In genomic region chr2:157079701-157080180, GRCm38 (mm10) we compare ENCODE assay signal across 8 mouse cellular contexts. TPM values are rescaled to one million over a fixed set of nuclear protein-coding genes. Genes with fewer than 3 reads are reported as not detected.
DNase-seq lines count a peak whose midpoint lies in the region; ATAC-seq and TF ChIP-seq lines count a peak whose summit lies in the region.

No protein-coding gene starts in this region.

- peak overlapping the region; percentile 83 for H3K4me2 ChIP-seq in lung, postnatal 0 days (replicated peaks; ENCODE audit: low read depth, low read length)
- peak overlapping the region; percentile 76 for H3K4me2 ChIP-seq in limb, embryonic 12.5 days
- peak overlapping the region; percentile 92 for H3K4me2 ChIP-seq in stomach, embryonic 14.5 days (replicated peaks; ENCODE audit: low read depth, low read length)

- H3K9me3 ChIP-seq in lung, postnatal 0 days (ENCODE audit: low read length) = no peaks in the 10 kb centered on the region
- H3K9me3 ChIP-seq in limb, embryonic 12.5 days = no peaks in the 10 kb centered on the region
- no peaks in the 10 kb centered on the region for H3K9me3 ChIP-seq in stomach, embryonic 14.5 days (ENCODE audit: control insufficient read depth, low read depth, low read length)

- no peak for TF ChIP-seq CTCF in cerebellum, adult 2 months (IDR thresholded peaks at IDR 0.05; ENCODE audit: borderline replicate concordance, insufficient read depth, low read depth, low read length)
- no peak for TF ChIP-seq CTCF in lung, postnatal 0 days (IDR thresholded peaks at IDR 0.05)

- no peak for DNase-seq in cerebellum, adult 2 months
- no peak for DNase-seq in cerebellum, postnatal 25 days
- DNase-seq in lung, postnatal 0 days (ENCODE audit: low spot score) = no peak
- DNase-seq in lung, postnatal 14 days = no peak
- DNase-seq in ovary, postnatal 10 days (ENCODE audit: low spot score) = no peak
- DNase-seq in cerebellum, adult 11 months = no peak

- no peak for ATAC-seq in lung, postnatal 0 days
- no peak; the same call in 1 of the 2 replicates for ATAC-seq in limb, embryonic 12.5 days (ENCODE audit: insufficient number of reproducible peaks, insufficient read depth, low FRiP score, low TSS enrichment, low read depth)
- ATAC-seq in stomach, embryonic 14.5 days (ENCODE audit: insufficient number of reproducible peaks, insufficient read depth, low FRiP score, low read depth) = no peak

- peak overlapping the region; percentile 72 for H3K4me3 ChIP-seq in cerebellum, adult 2 months (replicated peaks; ENCODE audit: insufficient read depth, low read depth, low read length)
- H3K4me3 ChIP-seq in lung, postnatal 0 days (ENCODE audit: low read depth, low read length) = peak overlapping the region; percentile 86
- peak overlapping the region; percentile 99 for H3K4me3 ChIP-seq in limb, embryonic 12.5 days (replicated peaks)
- H3K4me3 ChIP-seq in stomach, embryonic 14.5 days (ENCODE audit: low read depth, low read length) = peak overlapping the region; percentile 94

- no peaks in the 10 kb centered on the region for H3K4me1 ChIP-seq in cerebellum, adult 2 months (ENCODE audit: control insufficient read depth, insufficient read depth, low read length)
- H3K4me1 ChIP-seq in lung, postnatal 0 days (ENCODE audit: insufficient read depth, low read depth, low read length) = peaks cover 23% of the 10 kb centered on the region; the same call in 1 of the 2 replicates
- peaks cover 35% of the 10 kb centered on the region for H3K4me1 ChIP-seq in limb, embryonic 12.5 days (replicated peaks)
- H3K4me1 ChIP-seq in stomach, embryonic 14.5 days (ENCODE audit: control insufficient read depth, insufficient read depth, low read length) = peaks cover 32% of the 10 kb centered on the region

- 14% methylated on average over 16 of the region's 16 CpGs for WGBS in cerebellum, adult 2 months
- 14% methylated on average over 16 of the region's 16 CpGs for WGBS in lung, postnatal 0 days
- WGBS in limb, embryonic 12.5 days = 10% methylated on average over 16 of the region's 16 CpGs
- WGBS in stomach, embryonic 14.5 days = 10% methylated on average over 16 of the region's 16 CpGs

- no peak for TF ChIP-seq EP300 in lung, postnatal 0 days (IDR thresholded peaks at IDR 0.05)

- H3K36me3 ChIP-seq in lung, postnatal 0 days (ENCODE audit: insufficient read depth, low read length) = no peaks in the 10 kb centered on the region
- peaks cover 3% of the 10 kb centered on the region; the same call in 1 of the 2 replicates for H3K36me3 ChIP-seq in limb, embryonic 12.5 days
- no peaks in the 10 kb centered on the region for H3K36me3 ChIP-seq in stomach, embryonic 14.5 days (ENCODE audit: control insufficient read depth, insufficient read depth, low read length)

- H3K27me3 ChIP-seq in cerebellum, adult 2 months (ENCODE audit: control insufficient read depth, insufficient read depth, low read length) = no peaks in the 10 kb centered on the region
- H3K27me3 ChIP-seq in lung, postnatal 0 days (replicated peaks; ENCODE audit: insufficient read depth, low read length) = no peaks in the 10 kb centered on the region
- no peaks in the 10 kb centered on the region for H3K27me3 ChIP-seq in limb, embryonic 12.5 days
- H3K27me3 ChIP-seq in stomach, embryonic 14.5 days (ENCODE audit: control insufficient read depth, insufficient read depth, low read length) = no peaks in the 10 kb centered on the region

- no peak for TF ChIP-seq POLR2A in cerebellum, adult 2 months (IDR thresholded peaks at IDR 0.05; ENCODE audit: borderline replicate concordance, insufficient read depth, low read length)

- peak overlapping the region; percentile 88; the same call in 1 of the 2 replicates for H3K9ac ChIP-seq in lung, postnatal 0 days (replicated peaks; ENCODE audit: low read depth)
- H3K9ac ChIP-seq in limb, embryonic 12.5 days (replicated peaks) = peak overlapping the region; percentile 99
- peak overlapping the region; percentile 95 for H3K9ac ChIP-seq in stomach, embryonic 14.5 days (replicated peaks; ENCODE audit: low read depth, low read length)

- peak overlapping the region; percentile 50 for H3K27ac ChIP-seq in cerebellum, adult 2 months (ENCODE audit: insufficient read depth, low read length)
- peak overlapping the region; percentile 95 for H3K27ac ChIP-seq in lung, postnatal 0 days (ENCODE audit: low read length)
- H3K27ac ChIP-seq in limb, embryonic 12.5 days = peak overlapping the region; percentile 99
- H3K27ac ChIP-seq in stomach, embryonic 14.5 days (ENCODE audit: low read length) = peak overlapping the region; percentile 94

RNA-seq across cellular contexts. Expression of gene Soga1, which starts 0.7 kb away (rescaled TPM):
- 38.3 and 50.1 TPM in 2 replicates for polyA plus RNA-seq in cerebellum, adult 2 months (2012; rRNA removed)
- 2.5 and 3.1 TPM in 2 replicates for polyA plus RNA-seq in lung, postnatal 0 days (2015; fragmentation: Nextera tagmentation; extraction: Ambion mirVana)
- 5.0 and 5.6 TPM in 2 replicates for polyA plus RNA-seq in limb, embryonic 12.5 days (2016; fragmentation: Nextera tagmentation; extraction: Ambion mirVana)
- 7.3 and 8.1 TPM in 2 replicates for polyA plus RNA-seq in stomach, embryonic 14.5 days (2014; fragmentation: Nextera tagmentation; extraction: Ambion mirVana)

RNA-seq across cellular contexts. Expression of gene Tldc2, which starts 7.1 kb away (rescaled TPM):
- polyA plus RNA-seq in cerebellum, adult 2 months (2012; rRNA removed) = 6.0 and 7.1 TPM in 2 replicates
- not detected in 2 replicates for polyA plus RNA-seq in lung, postnatal 0 days (2015; fragmentation: Nextera tagmentation; extraction: Ambion mirVana)
- not detected in 2 replicates for polyA plus RNA-seq in limb, embryonic 12.5 days (2016; fragmentation: Nextera tagmentation; extraction: Ambion mirVana)
- polyA plus RNA-seq in stomach, embryonic 14.5 days (2014; fragmentation: Nextera tagmentation; extraction: Ambion mirVana) = not detected in 2 replicates

RNA-seq across cellular contexts. Expression of gene Samhd1, which starts 55.3 kb away (rescaled TPM):
- polyA plus RNA-seq in cerebellum, adult 2 months (2012; rRNA removed) = 22.4 and 22.6 TPM in 2 replicates
- 103 and 110 TPM in 2 replicates for polyA plus RNA-seq in lung, postnatal 0 days (2015; fragmentation: Nextera tagmentation; extraction: Ambion mirVana)
- 25.6 and 27.3 TPM in 2 replicates for polyA plus RNA-seq in limb, embryonic 12.5 days (2016; fragmentation: Nextera tagmentation; extraction: Ambion mirVana)
- polyA plus RNA-seq in stomach, embryonic 14.5 days (2014; fragmentation: Nextera tagmentation; extraction: Ambion mirVana) = 30.6 and 32.5 TPM in 2 replicates
